Mouse (Mus musculus) limb, embryonic 14.5 days (tissue): ENCODE measurements at regions not wholly inside any gene's neighbourhood (a gene's known extent, or its start where the extent isn't known, plus 50 kb on each side); places are given as distances from the start of the nearest gene placed in this dataset.
A peak's percentile ranks its signal among the peaks of the same experiment; 100 is the strongest.

Experiments
- ATAC-seq: fragments of 200-750 bp; cut with Nextera tagmentation; 2 replicates; pipeline ENCODE4 v1.8.0; 2017; ENCODE audit warnings: low read depth, moderate number of reproducible peaks, moderate TSS enrichment; ENCODE audit not compliant: low FRiP score
- DNase-seq: peaks from one replicate; pipeline ENCODE4 v3.0.0-alpha.2; 2015; ENCODE audit warnings: low spot score
- H3K27ac ChIP-seq: fragments of 300-500 bp; sonication (generic); replicated peaks from 2 replicates; pipeline ENCODE4 v1.5.1; 2014; ENCODE audit warnings: low read depth, mild to moderate bottlenecking, low read length, moderate library complexity, mixed read lengths
- H3K27me3 ChIP-seq: fragments of 300-500 bp; sonication (generic); 2 replicates; pipeline ENCODE4 v1.6.1; 2014; ENCODE audit warnings: low read length, mixed read lengths; ENCODE audit not compliant: control insufficient read depth, insufficient read depth
- H3K36me3 ChIP-seq: fragments of 300-500 bp; sonication (generic); 2 replicates; pipeline ENCODE4 v1.6.1; 2014; ENCODE audit warnings: mild to moderate bottlenecking, low read length, moderate library complexity, mixed read lengths; ENCODE audit not compliant: control insufficient read depth, insufficient read depth
- H3K4me1 ChIP-seq: fragments of 300-500 bp; sonication (generic); 2 replicates; pipeline ENCODE4 v1.6.1; 2014; ENCODE audit warnings: antibody characterized with exemption, low read length, mixed read lengths; ENCODE audit not compliant: control insufficient read depth, insufficient read depth
- H3K4me2 ChIP-seq: fragments of 300-500 bp; sonication (generic); replicated peaks from 2 replicates; pipeline ENCODE4 v1.6.1; 2014; ENCODE audit warnings: low read depth, mild to moderate bottlenecking, low read length, moderate library complexity; ENCODE audit not compliant: severe bottlenecking
- H3K4me3 ChIP-seq: fragments of 300-500 bp; sonication (generic); replicated peaks from 2 replicates; pipeline ENCODE4 v1.5.1; 2014; ENCODE audit warnings: low read length
- H3K9ac ChIP-seq: fragments of 300-500 bp; sonication (generic); 2 replicates; pipeline ENCODE4 v1.6.1; 2014; ENCODE audit warnings: mild to moderate bottlenecking, low read depth, low read length, moderate library complexity; ENCODE audit not compliant: severe bottlenecking
- H3K9me3 ChIP-seq: fragments of 300-500 bp; sonication (generic); 2 replicates; pipeline ENCODE4 v1.6.1; 2016; ENCODE audit warnings: low read length; ENCODE audit not compliant: control insufficient read depth
- POLR2A ChIP-seq: fragments of 200-500 bp; IDR thresholded peaks from 2 replicates; pipeline ENCODE4 v1.8.0; 2012; ENCODE audit warnings: inconsistent platforms, mild to moderate bottlenecking, moderate library complexity, borderline replicate concordance; ENCODE audit not compliant: insufficient read depth, insufficient read length; ENCODE audit errors: extremely low read depth
- WGBS: fragments of 180-500 bp; shearing (Covaris S2); extraction: QIAGEN DNeasy Blood & Tissue Kit; methylation state at CpG from one replicate; pipeline ENCODE4 v1.1.7; 2014; 5-methylcytosine and 5-hydroxymethylcytosine counted together

GRCm38 (mm10) chr6:127269021-127269420, 117.0 kb upstream of the Ccnd2 start:
- no peaks in the 10 kb centered on the region for H3K9me3 ChIP-seq
- DNase-seq (no peak), ATAC-seq (no peak)
- H3K27me3 ChIP-seq, result no peaks in the 10 kb centered on the region
- H3K36me3 ChIP-seq, result no peaks in the 10 kb centered on the region
- no peak overlapping the region for H3K9ac ChIP-seq
- no peak for TF ChIP-seq POLR2A
- 51% methylated on average over 4 of the region's 4 CpGs for WGBS
- peaks cover 14% of the 10 kb centered on the region for H3K4me1 ChIP-seq
- H3K4me2 ChIP-seq, result no peak overlapping the region
- no peak overlapping the region for H3K4me3 ChIP-seq
- H3K27ac ChIP-seq, result no peak overlapping the region

GRCm38 (mm10) chr6:127269525-127270044, 117.6 kb upstream of the Ccnd2 start:
- H3K4me1 ChIP-seq, result peaks cover 14% of the 10 kb centered on the region
- no peaks in the 10 kb centered on the region for H3K9me3 ChIP-seq
- no peak overlapping the region for H3K27ac ChIP-seq
- no peak for TF ChIP-seq POLR2A
- H3K4me2 ChIP-seq, result no peak overlapping the region
- 67% methylated on average over 7 of the region's 7 CpGs for WGBS
- DNase-seq, result no peak
- H3K9ac ChIP-seq, result no peak overlapping the region
- no peaks in the 10 kb centered on the region for H3K36me3 ChIP-seq
- H3K4me3 ChIP-seq, result no peak overlapping the region
- no peak for ATAC-seq
- no peaks in the 10 kb centered on the region for H3K27me3 ChIP-seq

GRCm38 (mm10) chr6:127270774-127271173, 118.8 kb upstream of the Ccnd2 start:
- no peaks in the 10 kb centered on the region for H3K27me3 ChIP-seq
- no peaks in the 10 kb centered on the region for H3K9me3 ChIP-seq
- WGBS, result 83% methylated on average over 9 of the region's 9 CpGs
- ATAC-seq (no peak), DNase-seq (no peak)
- no peak overlapping the region for H3K4me2 ChIP-seq
- no peak overlapping the region for H3K9ac ChIP-seq
- no peaks in the 10 kb centered on the region for H3K36me3 ChIP-seq
- no peak overlapping the region for H3K4me3 ChIP-seq
- no peak for TF ChIP-seq POLR2A
- peaks cover 14% of the 10 kb centered on the region for H3K4me1 ChIP-seq
- H3K27ac ChIP-seq, result no peak overlapping the region

GRCm38 (mm10) chr6:127271418-127271817, 119.4 kb upstream of the Ccnd2 start:
- DNase-seq, result no peak
- Histone ChIP-seq H3K36me3 (no peaks in the 10 kb centered on the region), H3K27me3 (no peaks in the 10 kb centered on the region), H3K4me3 (no peak overlapping the region), H3K9me3 (no peaks in the 10 kb centered on the region), H3K9ac (no peak overlapping the region), H3K4me1 (peaks cover 9% of the 10 kb centered on the region), H3K27ac (no peak overlapping the region), H3K4me2 (no peak overlapping the region)
- ATAC-seq, result no peak
- 97% methylated on average over 3 of the region's 3 CpGs for WGBS
- no peak for TF ChIP-seq POLR2A

- no peaks in the 10 kb centered on the region for H3K36me3 ChIP-seq
- no peaks in the 10 kb centered on the region for H3K27me3 ChIP-seq
- no peaks in the 10 kb centered on the region for H3K9me3 ChIP-seq
- H3K4me2 ChIP-seq, result no peak overlapping the region
- H3K4me3 ChIP-seq, result no peak overlapping the region
- no peak overlapping the region for H3K27ac ChIP-seq
- TF ChIP-seq POLR2A, result no peak
- no peak overlapping the region for H3K9ac ChIP-seq
- 73% methylated on average over 7 of the region's 7 CpGs for whole genome bisulfite sequencing
- peaks cover 4% of the 10 kb centered on the region; the same call in 1 of the 2 replicates for H3K4me1 ChIP-seq
- DNase-seq, result peak; percentile 41
- no peak for ATAC-seq
Measured at GRCm38 (mm10) chr6:127272630-127273029, 120.6 kb upstream of the Ccnd2 start.

- ATAC-seq (no peak), DNase-seq (no peak)
- Histone ChIP-seq H3K36me3 (no peaks in the 10 kb centered on the region), H3K4me1 (no peaks in the 10 kb centered on the region), H3K9ac (no peak overlapping the region), H3K4me2 (no peak overlapping the region), H3K27ac (no peak overlapping the region), H3K27me3 (no peaks in the 10 kb centered on the region), H3K9me3 (no peaks in the 10 kb centered on the region), H3K4me3 (no peak overlapping the region)
- TF ChIP-seq POLR2A, result no peak
- 83% methylated on average over 9 of the region's 9 CpGs for WGBS
Measured at GRCm38 (mm10) chr6:127274732-127275429, 122.9 kb upstream of the Ccnd2 start.
